Mouse (Mus musculus): ENCODE data around the gene Hid1. TPM values are rescaled to one million over a fixed set of nuclear protein-coding genes. Genes with fewer than 3 reads are reported as not detected.
A peak's percentile ranks its signal among the peaks of the same experiment; 100 is the strongest.

The Hid1 gene
- total RNA-seq, 2 experiments from 2014 or later: 2.0 TPM

DNA sequence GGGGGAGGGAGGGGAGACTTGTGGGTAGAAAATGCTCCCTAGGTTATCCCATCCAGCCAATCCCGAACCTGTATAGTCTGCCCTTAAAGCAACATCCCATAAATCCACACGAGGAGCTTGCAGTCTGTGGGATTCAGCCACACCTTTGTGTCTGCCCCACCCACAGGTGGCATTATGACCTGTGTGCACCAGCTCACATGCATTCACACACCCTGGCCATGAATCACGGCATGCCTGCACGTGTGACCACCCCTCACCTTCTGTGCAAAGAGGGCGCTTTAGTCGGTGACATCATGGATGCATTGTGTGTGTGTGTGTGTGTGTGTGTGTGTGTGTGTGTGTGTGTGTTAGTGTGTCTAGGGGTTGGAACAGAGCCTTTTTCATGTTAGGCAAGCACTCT lies 25.7 kb downstream of the Hid1 start:
- intact Hi-C loops (cut with DNase I): no loop called here
- DNase-seq: no peak

DNA sequence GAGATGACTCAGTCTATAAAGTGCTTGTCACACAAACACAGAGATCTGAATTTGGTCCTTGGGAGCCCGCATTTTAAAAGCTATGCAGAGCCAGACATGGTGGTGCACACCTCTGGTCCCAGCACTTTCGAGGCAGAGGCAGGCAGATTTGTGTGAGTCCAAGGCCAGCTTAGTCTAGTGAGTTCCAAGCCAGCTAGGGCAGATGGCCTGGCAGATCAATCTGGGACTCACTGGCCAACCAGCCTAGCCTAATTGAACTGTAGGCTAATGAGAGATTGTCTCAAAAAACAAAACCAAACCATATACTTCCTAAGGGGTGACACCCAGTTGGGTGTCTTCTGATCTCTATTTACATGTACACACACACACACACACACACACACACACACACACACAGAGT lies 26.3 kb downstream of the Hid1 start:
- DNase-seq: no peak
- intact Hi-C loops (cut with DNase I): no loop called here

DNA sequence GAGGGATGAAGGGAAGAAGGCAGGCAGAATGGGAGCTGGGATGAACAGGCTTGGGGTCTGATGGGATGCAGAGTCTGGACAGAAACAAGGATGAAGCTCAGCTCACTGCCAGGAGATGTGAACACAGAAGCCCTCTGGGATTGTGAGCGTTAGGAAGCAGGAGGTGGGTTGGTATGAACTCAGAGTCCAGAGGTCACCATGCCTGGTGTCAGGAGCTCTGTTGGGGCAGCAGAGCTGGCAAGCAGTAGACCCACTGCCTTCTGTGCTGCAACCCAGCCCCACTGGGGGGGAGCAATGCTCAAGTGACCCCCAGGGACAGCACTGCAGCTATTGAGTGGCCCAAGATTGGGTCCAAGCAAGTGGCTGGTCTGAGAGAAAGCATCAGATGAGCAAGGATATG lies 29.7 kb downstream of the Hid1 start:
- intact Hi-C loops (cut with DNase I): no loop called here
- DNase-seq: no peak

DNA sequence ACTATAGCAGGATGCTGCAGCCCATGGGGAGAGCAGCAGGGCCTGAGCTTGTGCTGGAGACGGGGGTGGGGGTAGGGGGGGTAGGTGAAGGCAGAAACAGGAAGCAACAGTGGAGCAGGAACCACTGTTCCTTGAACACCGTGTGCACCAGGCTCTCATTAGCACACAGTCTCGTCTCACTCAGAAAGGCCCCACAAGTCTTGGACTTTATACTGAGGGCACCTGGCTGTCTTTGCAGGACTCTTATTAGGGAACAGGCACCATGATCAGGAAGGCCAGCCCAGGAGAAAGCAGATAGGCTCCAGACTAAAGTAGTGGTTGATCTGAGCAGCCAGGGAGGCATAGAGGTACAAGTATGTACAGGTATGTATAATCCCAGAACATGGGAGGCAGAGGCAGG lies 30.2 kb downstream of the Hid1 start:
- intact Hi-C loops (cut with DNase I): no loop called here
- no peak for DNase-seq

DNA sequence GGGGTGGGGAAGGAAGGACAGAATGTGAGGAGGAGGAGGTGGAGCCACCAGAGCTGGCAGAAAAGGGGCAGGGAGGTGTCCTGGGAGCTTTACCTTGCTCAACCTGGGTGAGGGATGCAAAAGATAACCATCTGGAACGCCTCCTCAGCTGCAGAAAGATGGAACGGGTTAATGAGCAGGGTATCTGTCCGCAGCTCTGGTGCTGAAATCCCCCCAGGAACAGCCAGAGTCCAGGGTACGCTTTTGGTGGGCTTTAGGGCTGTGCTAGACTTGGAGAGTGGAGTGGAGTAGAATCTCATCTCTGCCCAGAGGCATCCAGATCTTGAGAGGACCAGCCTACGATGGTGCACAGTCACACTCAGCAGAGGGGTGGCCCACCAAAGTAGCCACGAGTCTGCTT lies 31.4 kb downstream of the Hid1 start:
- intact Hi-C loops (cut with DNase I): no loop called here
- DNase-seq: no peak

DNA sequence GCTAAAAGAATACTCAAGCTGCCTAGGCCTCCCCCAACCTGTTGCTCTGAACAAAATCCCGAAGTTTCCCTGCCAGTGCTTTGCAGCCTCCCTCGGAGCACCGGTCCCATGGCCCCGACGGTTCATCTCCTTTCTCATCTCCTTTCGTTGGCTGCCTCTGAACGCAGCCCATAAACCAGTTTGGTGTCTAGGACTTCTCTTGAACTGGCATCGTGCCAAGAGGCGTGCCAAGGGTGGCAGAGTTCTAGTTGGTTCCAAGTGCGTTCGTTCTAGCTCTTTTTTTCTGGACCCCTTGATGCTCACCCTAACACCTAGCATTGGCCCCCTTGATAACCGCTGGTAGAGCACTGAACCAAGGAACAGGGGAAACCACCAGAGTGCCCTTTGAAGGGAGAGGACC lies 32.3 kb downstream of the Hid1 start:
- intact Hi-C loops (cut with DNase I): no loop called here
- no peak for DNase-seq

DNA sequence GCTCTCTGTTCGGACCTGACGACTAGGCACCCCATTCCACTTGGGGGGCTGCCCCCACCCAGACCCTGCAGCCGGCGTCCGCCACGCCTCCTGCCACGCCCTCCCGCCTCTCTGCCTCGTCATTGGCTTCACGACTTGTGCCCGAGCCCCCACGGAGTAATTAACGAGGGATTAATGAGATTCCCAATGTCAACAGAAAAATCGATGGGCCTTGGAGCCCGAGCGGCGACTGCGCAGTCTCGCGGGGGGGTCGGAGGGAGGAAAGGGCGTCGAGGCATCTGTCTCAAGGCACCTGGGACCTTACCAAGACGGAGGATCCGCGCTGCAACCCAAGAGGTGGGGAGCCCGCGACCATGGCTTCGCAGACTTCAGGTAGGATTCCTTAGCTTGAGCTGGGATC lies 33.0 kb downstream of the Hid1 start, which contains the start of gene Otop3:
Gene Otop3, plus strand, starts transcription at position 201 of the 400 bp plus-strand sequence.
- no peak for DNase-seq
- intact Hi-C loops (cut with DNase I): no loop called here

DNA sequence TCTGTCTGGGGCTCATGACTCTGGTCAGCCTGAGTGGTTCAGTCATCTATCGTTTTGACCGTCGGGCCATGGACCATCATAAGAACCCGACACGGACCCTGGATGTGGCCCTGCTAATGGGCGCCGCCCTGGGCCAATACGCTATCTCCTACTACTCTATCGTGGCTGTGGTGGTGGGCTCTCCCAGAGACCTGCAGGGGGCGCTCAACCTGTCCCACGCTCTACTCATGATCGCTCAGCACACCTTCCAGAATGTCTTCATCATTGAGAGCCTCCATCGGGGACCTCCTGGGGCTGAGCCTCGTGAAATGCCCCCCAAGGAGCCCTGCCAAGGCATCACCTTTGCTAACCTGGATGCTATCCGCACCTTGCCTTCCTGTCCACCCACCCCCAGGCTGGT lies 38.2 kb downstream of the Hid1 start:
- DNase-seq: no peak
- intact Hi-C loops (cut with DNase I): no loop called here

DNA sequence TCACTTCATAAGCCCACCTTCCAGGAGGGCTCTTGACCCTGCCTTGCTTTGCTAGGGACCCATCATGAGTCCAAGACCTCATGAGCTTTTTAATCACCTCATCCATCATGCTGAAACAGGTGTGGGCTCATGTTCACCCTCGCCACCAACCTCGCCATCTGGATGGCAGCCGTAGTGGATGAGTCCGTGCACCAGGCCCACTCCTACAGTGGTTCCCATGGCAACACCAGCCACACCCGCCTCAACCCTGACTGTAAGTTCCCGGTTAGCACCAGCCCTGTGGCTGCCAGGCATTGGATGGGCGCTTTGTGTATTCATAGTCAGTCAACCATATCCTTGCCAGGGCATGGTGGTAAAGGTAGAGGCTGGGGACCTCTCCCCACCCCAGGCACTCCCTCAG lies 40.8 kb downstream of the Hid1 start:
- DNase-seq: no peak
- intact Hi-C loops (cut with DNase I): no loop called here

DNA sequence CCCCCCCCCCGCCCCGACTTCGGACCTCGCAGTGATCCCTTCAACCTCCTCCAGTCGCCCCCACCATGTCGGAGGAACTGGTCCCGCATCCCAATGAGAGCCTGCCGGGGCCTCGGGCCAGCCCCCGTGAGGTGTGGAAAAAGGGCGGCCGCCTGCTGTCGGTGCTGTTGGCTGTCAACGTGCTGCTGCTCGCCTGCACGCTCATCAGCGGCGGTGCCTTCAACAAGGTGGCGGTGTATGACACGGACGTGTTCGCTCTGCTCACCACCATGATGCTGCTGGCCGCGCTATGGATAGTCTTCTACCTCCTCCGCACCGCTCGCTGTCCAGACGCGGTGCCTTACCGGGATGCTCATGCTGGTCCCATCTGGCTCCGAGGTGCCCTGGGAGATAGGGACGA lies 44.2 kb downstream of the Hid1 start:
- no peak for DNase-seq
- intact Hi-C loops (cut with DNase I): no loop called here

DNA sequence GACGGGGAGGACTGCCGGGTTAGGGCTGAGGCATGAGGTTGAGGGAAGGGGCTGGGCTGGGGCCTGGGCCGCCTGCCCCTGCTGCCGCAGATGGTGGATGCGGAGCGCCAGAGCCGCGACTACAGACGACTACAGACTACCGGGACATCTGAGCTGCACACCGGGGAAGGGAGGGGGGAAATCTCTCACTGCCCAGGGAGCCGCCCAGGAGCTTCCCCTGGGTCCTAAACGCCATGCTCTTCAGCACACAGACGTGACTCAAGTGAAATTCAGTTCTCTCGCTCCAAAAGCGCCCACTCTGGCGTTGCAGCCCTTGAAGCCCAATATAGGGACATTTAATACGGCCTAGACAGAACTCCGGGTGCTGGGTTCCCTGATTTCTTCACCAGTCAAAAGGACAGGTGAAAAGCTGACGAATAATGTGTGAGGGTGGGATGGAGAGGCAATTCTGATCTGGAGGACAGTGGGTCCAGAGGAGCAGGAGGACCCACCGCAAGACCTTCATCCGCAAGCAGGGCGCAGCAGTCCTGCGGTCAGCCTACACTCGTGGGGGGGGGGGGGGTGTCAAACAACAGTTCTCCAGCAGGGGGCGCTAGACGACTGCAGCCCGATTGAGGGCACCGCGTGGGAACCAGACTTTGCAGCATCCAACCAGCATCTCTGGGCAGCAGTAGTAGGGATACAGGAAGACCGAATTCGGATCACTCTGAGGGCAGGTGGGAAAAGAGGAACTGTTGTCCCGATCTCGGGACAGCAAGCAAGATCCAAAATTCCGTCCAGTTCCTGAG lies 45.5 kb downstream of the Hid1 start, which contains the start of gene Ush1g:
Gene Ush1g, minus strand, starts transcription at position 136 of the 788 bp plus-strand sequence.
- intact Hi-C loops (cut with DNase I): loop anchor here (1.0 kb wide), 1 partner anchor 32 kb away; no protein-coding TSS in a partner anchor
- peak in 1 of 2 experiments; percentile 40 for DNase-seq

DNA sequence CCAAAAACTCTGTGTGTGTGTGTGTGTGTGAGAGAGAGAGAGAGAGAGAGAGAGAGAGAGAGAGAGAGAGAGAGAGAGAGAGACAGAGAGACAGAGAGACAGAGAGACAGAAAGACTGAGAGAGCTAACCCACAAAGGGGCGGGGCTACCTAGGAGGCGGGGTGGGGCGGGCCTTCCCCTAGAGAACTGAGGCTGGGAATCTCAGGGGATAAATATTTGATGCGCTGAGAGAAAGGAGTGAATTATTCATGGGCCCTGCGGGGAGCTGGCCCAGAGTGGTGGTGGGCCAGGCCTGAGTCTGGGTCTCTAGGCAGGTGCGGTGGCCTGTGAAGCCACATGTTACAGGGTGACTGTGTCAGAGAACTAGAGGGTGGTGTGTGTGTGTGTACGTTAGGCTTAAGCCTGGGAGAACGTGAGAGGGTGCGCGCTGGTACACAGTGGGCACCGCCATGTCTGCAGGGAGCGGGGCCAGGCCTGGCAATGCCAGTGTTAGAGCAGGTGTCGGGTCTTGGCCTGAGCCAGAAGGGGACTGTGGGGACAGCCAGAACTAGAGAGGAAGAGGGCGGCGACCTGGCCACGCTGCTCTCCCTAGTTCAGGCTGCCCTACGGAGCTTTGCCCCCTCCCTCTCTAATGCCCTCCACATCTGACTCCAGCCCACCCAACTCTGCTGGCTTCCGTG lies 47.7 kb downstream of the Hid1 start:
- peak in 1 of 2 experiments; percentile 38 for DNase-seq
- intact Hi-C loops (cut with DNase I): no loop called here

DNA sequence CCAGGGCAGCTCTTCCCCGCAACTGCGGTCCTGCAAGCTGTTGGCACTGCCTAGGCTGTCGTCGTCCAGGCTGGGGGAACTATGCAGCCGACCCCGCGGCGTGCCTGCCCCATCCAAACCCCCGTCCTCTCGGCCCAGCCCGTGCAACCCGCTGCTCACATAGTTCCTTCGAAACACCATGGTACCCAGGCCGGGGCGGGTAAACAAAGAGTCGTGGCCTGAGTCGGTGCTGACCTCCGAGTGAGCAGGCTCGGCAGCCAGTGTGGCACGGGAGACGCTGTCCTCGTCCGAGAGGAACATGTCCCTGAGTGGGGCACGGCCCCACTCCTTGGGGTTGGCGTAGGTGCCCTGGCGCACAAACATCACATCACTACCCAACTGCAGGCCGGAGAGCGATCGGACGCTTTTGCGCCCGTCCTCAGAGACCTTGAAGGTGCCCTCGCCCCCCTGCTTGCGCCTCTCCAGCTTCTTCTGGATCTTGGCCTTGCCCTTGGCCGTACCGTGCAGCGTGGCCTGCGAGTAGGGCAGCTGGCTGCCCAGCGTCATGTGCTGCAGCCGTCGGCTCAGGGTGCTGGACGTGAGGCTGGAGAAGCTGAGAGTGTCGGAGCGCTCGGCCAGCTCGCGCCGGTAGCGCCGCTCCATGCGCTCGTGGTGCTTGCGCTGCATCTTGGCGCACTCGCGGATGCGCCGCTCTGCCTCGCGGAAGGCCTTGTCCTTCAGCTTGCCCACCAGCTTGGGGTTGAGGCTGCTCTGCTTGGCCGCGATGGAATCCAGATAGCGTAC lies 49.1 kb downstream of the Hid1 start:
- no peak for DNase-seq
- intact Hi-C loops (cut with DNase I): no loop called here

DNA sequence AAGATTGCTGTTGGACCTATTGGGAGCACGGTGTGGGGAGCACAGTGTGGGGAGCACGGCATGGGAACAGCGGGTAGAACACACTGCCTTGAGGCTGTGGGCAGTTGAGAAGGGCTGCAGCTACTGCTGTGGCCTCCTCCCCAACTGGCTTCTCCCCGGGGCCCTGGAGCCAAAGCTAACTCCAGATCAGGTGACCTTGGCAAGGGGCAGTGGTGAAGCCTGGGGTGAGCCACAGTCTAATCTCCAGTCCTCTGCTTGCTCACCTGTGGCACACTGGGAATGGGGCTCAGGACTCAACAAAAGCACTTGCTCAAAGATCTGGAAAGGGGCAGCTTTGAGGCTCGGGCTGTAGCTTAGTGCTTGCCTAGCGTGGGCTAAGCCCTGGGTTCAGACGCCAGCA lies 50.4 kb downstream of the Hid1 start:
- intact Hi-C loops (cut with DNase I): no loop called here
- DNase-seq: no peak

DNA sequence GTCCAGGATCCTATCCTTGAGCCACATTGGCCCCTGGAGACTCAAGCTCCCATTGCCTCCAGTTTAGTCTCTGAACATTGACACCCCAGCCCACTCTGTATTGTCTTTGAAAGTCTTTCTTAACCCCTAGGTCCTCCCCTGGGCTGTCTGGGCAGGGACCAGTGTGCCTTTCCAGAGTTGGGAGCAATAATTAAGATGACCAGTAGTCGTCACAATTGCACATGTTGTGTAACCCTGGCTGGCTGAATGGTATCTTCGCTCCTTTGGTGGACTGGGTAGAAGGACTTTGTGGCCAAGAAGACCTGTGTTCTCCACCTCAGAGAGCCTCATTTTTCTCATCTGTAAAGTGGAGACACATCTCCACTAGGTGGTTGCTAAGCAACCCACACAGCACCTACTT lies 53.3 kb downstream of the Hid1 start:
- no peak for DNase-seq
- intact Hi-C loops (cut with DNase I): no loop called here

DNA sequence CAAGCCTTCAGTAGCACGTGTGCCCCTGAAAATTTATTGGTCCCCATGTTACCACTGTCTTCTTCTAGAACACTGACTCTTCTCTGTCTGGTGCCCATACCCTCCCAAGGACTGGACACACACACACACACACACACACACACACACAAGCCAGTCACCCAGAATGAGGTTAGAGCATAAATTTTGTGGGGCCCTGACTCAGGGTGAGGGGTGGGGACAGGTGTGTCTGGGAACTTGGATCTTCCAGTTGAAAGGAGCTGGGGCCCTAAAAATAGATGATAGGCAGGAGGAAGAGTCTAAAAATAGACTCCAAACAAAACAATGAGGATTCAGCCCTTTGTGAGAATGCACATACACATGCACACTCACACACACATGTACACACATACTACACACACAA lies 58.8 kb downstream of the Hid1 start:
- intact Hi-C loops (cut with DNase I): no loop called here
- no peak for DNase-seq

DNA sequence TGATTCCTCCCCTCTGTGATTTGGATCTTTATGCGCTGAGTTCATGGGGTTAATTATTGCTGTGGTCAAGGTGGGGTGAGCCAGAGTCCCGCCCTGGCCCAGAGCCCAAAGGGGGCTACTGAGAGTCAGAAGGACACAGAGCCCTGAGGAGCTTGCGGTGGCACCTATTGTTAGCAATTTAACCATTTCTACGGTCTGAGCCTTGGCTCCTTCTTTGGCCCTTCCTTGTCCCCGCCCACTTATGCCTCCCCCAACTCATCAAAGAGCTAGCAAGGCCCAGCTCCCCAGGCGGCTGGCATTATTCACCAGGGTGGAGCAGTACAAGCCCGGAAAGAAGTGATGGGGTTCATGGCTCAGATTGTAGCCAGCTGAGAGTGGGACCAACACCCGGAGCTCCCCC lies 60.7 kb downstream of the Hid1 start, which contains the start of gene Otop2:
Gene Otop2, plus strand, starts transcription at position 301 of the 400 bp plus-strand sequence.
- DNase-seq: no peak
- intact Hi-C loops (cut with DNase I): no loop called here

DNA sequence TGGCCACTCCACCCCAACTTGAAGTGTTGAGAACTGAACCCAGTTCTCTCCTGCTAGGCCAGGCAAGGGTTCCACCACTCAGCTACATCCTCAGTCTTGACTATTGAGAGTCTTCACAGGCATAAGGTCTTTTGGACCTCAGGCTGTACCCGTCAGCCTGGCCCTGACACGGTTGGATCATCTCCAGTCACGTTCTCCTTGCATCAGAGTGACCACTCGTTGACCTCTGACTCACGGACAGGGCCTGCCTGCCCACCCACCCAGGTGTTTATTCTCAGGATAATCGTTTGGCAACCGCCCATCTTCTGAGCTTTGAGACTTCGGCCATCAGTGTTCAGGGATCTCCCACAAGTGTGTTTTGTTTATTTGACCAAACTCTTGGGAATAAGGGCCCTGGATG lies 64.4 kb downstream of the Hid1 start:
- intact Hi-C loops (cut with DNase I): no loop called here
- no peak for DNase-seq

DNA sequence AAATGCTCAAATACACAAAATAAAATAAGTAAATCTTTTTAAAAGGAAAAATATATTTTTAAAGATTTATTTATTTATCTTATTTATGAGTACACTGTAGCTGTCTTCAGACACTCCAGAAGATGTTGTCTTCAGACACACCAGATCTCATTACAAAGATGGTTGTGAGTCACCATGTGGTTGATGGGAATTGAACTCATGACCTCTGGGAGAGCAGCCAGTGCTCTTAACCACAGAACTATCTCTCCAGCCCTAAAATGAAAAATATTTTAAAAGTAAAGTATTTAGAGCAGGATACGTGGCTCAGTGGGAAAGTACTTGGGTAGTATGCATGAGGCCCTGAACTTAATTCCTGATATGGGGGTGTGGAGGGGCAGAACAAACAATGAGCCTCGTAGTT lies 66.2 kb downstream of the Hid1 start:
- DNase-seq: no peak
- intact Hi-C loops (cut with DNase I): no loop called here

DNA sequence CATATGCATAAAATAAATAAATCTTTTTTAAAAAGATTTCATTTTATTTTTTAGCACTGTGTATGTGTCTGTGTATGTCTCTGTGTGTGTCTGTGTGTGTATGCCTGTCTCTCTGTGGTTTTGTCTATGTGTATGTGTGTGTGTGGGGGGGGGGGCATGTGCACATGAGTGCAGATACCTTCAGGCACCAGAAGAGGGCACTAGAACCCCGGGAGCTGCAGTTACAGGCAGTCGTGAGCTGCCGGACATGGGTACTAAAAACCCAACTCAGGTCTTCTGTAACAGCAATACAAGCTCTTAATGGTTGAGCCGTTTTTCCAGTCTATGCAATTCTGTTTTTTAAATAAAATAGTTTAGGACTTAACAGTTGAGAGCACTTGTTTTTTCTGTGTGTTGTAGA lies 66.8 kb downstream of the Hid1 start:
- intact Hi-C loops (cut with DNase I): no loop called here
- no peak for DNase-seq

DNA sequence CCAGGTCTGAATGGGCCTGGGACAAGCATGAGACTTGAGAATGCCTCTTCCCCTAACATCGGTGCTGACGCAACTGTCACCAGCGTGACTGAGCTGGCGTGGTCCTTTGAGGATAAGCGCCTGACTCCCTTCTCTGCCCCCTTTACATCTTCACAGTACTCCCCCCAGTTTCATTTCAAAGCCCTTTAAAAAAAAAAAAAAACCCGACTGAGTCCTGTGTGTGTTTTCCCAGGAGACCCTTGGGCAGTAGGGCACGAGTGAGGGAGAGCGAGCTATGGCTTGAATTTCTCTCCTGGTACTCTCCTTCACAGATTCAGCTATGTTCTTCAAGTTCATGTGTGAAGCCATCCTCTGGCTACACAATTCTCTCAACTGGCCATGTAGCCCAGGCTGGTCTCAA lies 69.4 kb downstream of the Hid1 start:
- intact Hi-C loops (cut with DNase I): no loop called here

More for the DNA sequence above, 69.4 kb downstream of the Hid1 start:
- no peak for DNase-seq
